Mouse (Mus musculus) hindbrain, embryonic 11.5 days (tissue): Measurements from ENCODE around the gene Rab32. TPM values are rescaled to one million over a fixed set of nuclear protein-coding genes. Genes with fewer than 3 reads are reported as not detected.
"Not testable (repeated sequence)": the region's sequence is repeated elsewhere in the genome, so short reads cannot be mapped to it uniquely, and the experiment has no call there.

Experiments used
- ATAC-seq: fragments of 200-750 bp; cut with Nextera tagmentation; 2 replicates; pipeline ENCODE4 v1.8.0; 2017; ENCODE audit warnings: mild to moderate bottlenecking, moderate TSS enrichment, moderate library complexity; ENCODE audit not compliant: low FRiP score
- DNase-seq: peaks from one replicate; pipeline ENCODE4 v3.0.0-alpha.2; 2015; ENCODE audit warnings: low spot score
- H3K27ac ChIP-seq: fragments of 300-500 bp; sonication (generic); 2 replicates; pipeline ENCODE4 v1.5.1; 2014; ENCODE audit warnings: mild to moderate bottlenecking, low read depth, low read length
- H3K27me3 ChIP-seq: fragments of 300-500 bp; sonication (generic); 2 replicates; pipeline ENCODE4 v1.6.1; 2014; ENCODE audit warnings: mild to moderate bottlenecking, low read length, moderate library complexity, mixed read lengths; ENCODE audit not compliant: control insufficient read depth, insufficient read depth
- H3K36me3 ChIP-seq: fragments of 300-500 bp; sonication (generic); 2 replicates; pipeline ENCODE4 v1.6.1; 2014; ENCODE audit warnings: mild to moderate bottlenecking, low read length, moderate library complexity, mixed read lengths; ENCODE audit not compliant: control insufficient read depth, insufficient read depth
- H3K4me1 ChIP-seq: fragments of 300-500 bp; sonication (generic); replicated peaks from 2 replicates; pipeline ENCODE4 v1.6.1; 2014; ENCODE audit warnings: low read length, mixed read lengths; ENCODE audit not compliant: control insufficient read depth, insufficient read depth
- H3K4me2 ChIP-seq: fragments of 300-500 bp; sonication (generic); replicated peaks from 2 replicates; pipeline ENCODE4 v1.6.1; 2014; ENCODE audit warnings: mild to moderate bottlenecking, low read depth, low read length
- H3K4me3 ChIP-seq: fragments of 300-500 bp; sonication (generic); 2 replicates; pipeline ENCODE4 v1.5.1; 2014; ENCODE audit warnings: low read depth, low read length
- H3K9ac ChIP-seq: fragments of 300-500 bp; sonication (generic); 2 replicates; pipeline ENCODE4 v1.6.1; 2014; ENCODE audit warnings: low read depth, low read length
- H3K9me3 ChIP-seq: fragments of 300-500 bp; sonication (generic); 2 replicates; pipeline ENCODE4 v1.6.1; 2016; ENCODE audit warnings: low read length; ENCODE audit not compliant: control insufficient read depth
- WGBS: fragments of 180-500 bp; shearing (Covaris S2); extraction: QIAGEN DNeasy Blood & Tissue Kit; methylation state at CpG from one replicate; pipeline ENCODE4 v1.1.7; 2014; 5-methylcytosine and 5-hydroxymethylcytosine counted together
- polyA plus RNA-seq: library from polyadenylated mRNA; unstranded; fragments of >200 nt; fragmentation: Nextera tagmentation; extraction: Ambion mirVana; gene quantifications from 2 replicates; pipeline ENCODE4 v1.2.1, GENCODE M21; 2014

Rab32 gene
- polyA plus RNA-seq, result 15.1 and 15.7 TPM in 2 replicates

- peak within 1 kb of the TSS; percentile 91 for H3K4me2 ChIP-seq
- ATAC-seq (peak; percentile 100), DNase-seq (peak; percentile 96)
- no peaks in the 10 kb centered on the region for H3K9me3 ChIP-seq
- peak within 1 kb of the TSS; percentile 63 for H3K9ac ChIP-seq
- H3K27me3 ChIP-seq, result no peaks in the 10 kb centered on the region
- H3K36me3 ChIP-seq, result no peaks in the 10 kb centered on the region
- H3K4me3 ChIP-seq, result peak within 1 kb of the TSS; percentile 60
- H3K27ac ChIP-seq, result no peak within 1 kb of the TSS
- H3K4me1 ChIP-seq, result no peaks in the 10 kb centered on the region
- WGBS, result under 1% methylated on average over 51 of the region's 51 CpGs
Observed at GRCm38 (mm10) chr10:10557570-10558336, at the start of gene Rab32. Gene Rab32, minus strand, starts transcription at chr10:10558265.

GRCm38 (mm10) chr10:10600771-10601170 is 42.7 kb upstream of the Rab32 start:
- ATAC-seq (no peak), DNase-seq (no peak)
- H3K4me1 ChIP-seq, result no peaks in the 10 kb centered on the region
- H3K9me3 ChIP-seq, result no peaks in the 10 kb centered on the region
- H3K27ac ChIP-seq, result no peak overlapping the region
- no peaks in the 10 kb centered on the region for H3K36me3 ChIP-seq
- 86% methylated on average over 3 of the region's 3 CpGs for WGBS
- no peak overlapping the region for H3K4me2 ChIP-seq
- no peaks in the 10 kb centered on the region for H3K27me3 ChIP-seq
- no peak overlapping the region for H3K9ac ChIP-seq
- H3K4me3 ChIP-seq, result no peak overlapping the region

DNA sequence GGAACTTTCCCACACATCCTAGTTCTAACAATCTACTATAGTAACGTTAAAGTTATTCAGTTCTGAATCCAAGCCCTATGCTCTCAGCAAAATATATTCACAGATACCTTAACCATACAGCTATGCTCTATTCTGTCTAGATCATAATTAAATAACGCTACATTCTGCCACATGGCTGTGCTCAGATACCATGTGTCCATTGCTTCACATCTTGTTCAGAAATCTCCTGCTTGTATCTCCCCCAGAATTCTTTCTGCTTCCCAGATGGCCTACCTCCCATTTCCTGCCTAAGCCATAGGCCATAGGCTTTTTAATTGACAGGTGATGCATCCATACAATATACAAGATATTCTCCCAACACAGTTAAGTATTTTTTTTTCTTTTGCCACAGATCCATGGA is 39.4 kb upstream of the Rab32 start:
- not testable (repeated sequence) for H3K27me3 ChIP-seq, H3K36me3 ChIP-seq, H3K4me1 ChIP-seq, DNase-seq, H3K4me3 ChIP-seq, H3K27ac ChIP-seq, H3K4me2 ChIP-seq, ATAC-seq, H3K9me3 ChIP-seq, H3K9ac ChIP-seq
- 91% methylated on average over 2 of the region's 2 CpGs for WGBS

DNA sequence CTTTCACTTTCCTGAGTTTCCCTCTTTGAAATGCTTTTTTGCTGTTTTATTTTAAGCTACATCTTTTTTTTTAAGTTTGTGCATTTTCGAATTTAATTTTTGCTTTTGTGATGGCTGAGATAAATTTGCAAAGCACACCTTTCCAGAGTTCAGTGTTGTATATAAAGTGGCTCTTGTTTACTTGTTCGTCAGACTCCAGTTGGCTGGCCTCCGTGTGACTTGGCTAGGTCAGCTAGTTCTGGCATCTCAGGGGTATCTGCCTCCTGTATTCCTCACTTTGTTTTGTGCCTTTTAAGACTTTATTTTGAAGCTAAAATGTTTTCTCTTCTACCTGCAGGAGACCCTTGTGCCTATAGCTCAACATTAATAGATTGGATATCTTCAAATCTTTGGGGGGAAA is 22.7 kb upstream of the Rab32 start:
- H3K36me3 ChIP-seq, result no peaks in the 10 kb centered on the region
- no peak overlapping the region for H3K4me2 ChIP-seq
- ATAC-seq, result no peak
- H3K9me3 ChIP-seq, result no peaks in the 10 kb centered on the region
- H3K4me1 ChIP-seq, result no peaks in the 10 kb centered on the region
- no peak overlapping the region for H3K4me3 ChIP-seq
- 85% methylated on average over 3 of the region's 3 CpGs for WGBS
- no peak for DNase-seq
- no peaks in the 10 kb centered on the region for H3K27me3 ChIP-seq
- H3K9ac ChIP-seq, result no peak overlapping the region
- H3K27ac ChIP-seq, result no peak overlapping the region

- ATAC-seq, result no peak
- Histone ChIP-seq H3K27ac (no peak overlapping the region), H3K27me3 (no peaks in the 10 kb centered on the region), H3K4me2 (no peak overlapping the region), H3K9me3 (no peaks in the 10 kb centered on the region), H3K36me3 (no peaks in the 10 kb centered on the region), H3K4me3 (no peak overlapping the region), H3K4me1 (no peaks in the 10 kb centered on the region), H3K9ac (no peak overlapping the region)
- 94% methylated on average over 1 of the region's 1 CpGs for WGBS
- DNase-seq, result no peak
Observed at GRCm38 (mm10) chr10:10579821-10580220, 21.8 kb upstream of the Rab32 start.

GRCm38 (mm10) chr10:10558337-10558711 is 259 bp upstream of the Rab32 start:
- WGBS, result 35% methylated on average over 5 of the region's 5 CpGs
- no peak overlapping the region for H3K9ac ChIP-seq
- ATAC-seq (peak; percentile 58; the same call in 1 of the 2 replicates), DNase-seq (no peak)
- no peaks in the 10 kb centered on the region for H3K27me3 ChIP-seq
- H3K36me3 ChIP-seq, result no peaks in the 10 kb centered on the region
- no peaks in the 10 kb centered on the region for H3K9me3 ChIP-seq
- no peaks in the 10 kb centered on the region for H3K4me1 ChIP-seq
- no peak overlapping the region for H3K27ac ChIP-seq
- H3K4me3 ChIP-seq, result peak overlapping the region; percentile 60
- peak overlapping the region; percentile 91 for H3K4me2 ChIP-seq

GRCm38 (mm10) chr10:10557085-10557484 is 980 bp downstream of the Rab32 start:
- Histone ChIP-seq H3K4me1 (no peaks in the 10 kb centered on the region), H3K9me3 (no peaks in the 10 kb centered on the region), H3K36me3 (no peaks in the 10 kb centered on the region), H3K27ac (no peak overlapping the region), H3K27me3 (no peaks in the 10 kb centered on the region), H3K4me3 (peak overlapping the region; percentile 60), H3K4me2 (peak overlapping the region; percentile 91), H3K9ac (no peak overlapping the region; the same call in 1 of the 2 replicates)
- WGBS, result 7% methylated on average over 8 of the region's 8 CpGs
- 0 out of 2 replicates have a peak, but pooled peaks have one; percentile 5 for ATAC-seq
- DNase-seq, result peak; percentile 48

- DNase-seq, result no peak
- no peak overlapping the region for H3K27ac ChIP-seq
- no peak overlapping the region for H3K4me3 ChIP-seq
- no peak overlapping the region for H3K4me2 ChIP-seq
- no peak overlapping the region for H3K9ac ChIP-seq
- no peaks in the 10 kb centered on the region for H3K9me3 ChIP-seq
- H3K36me3 ChIP-seq, result no peaks in the 10 kb centered on the region
- no peaks in the 10 kb centered on the region for H3K27me3 ChIP-seq
- no peak for ATAC-seq
- no peaks in the 10 kb centered on the region for H3K4me1 ChIP-seq
- WGBS, result 88% methylated on average over 3 of the region's 3 CpGs
Observed at GRCm38 (mm10) chr10:10555676-10556075, 2.4 kb downstream of the Rab32 start.

DNA sequence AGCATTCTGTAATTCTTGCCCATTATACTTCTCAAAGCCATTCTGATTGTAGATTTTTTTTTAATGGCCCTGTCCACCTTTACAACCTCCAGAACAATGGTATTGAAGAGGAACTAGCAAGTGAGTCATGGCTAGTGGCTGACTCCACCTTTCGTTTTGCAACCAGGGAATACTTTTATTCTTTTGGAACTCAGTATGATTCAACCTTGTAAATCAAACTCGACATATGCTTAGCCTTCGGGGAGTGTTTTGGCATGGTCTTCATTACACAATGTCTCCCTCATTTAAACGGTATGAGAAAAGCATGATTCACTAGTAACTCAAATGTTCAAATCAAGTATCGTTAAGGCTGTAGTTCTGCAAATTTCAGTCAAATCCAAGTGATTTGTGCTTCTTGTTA is 2.8 kb downstream of the Rab32 start:
- Histone ChIP-seq H3K4me3 (no peak overlapping the region), H3K9me3 (no peaks in the 10 kb centered on the region), H3K4me2 (no peak overlapping the region), H3K27me3 (no peaks in the 10 kb centered on the region), H3K9ac (no peak overlapping the region), H3K36me3 (no peaks in the 10 kb centered on the region), H3K27ac (no peak overlapping the region), H3K4me1 (no peaks in the 10 kb centered on the region)
- WGBS, result 89% methylated on average over 5 of the region's 5 CpGs
- DNase-seq, result no peak
- no peak for ATAC-seq
